Mouse (Mus musculus): ENCODE measurements around the gene Shd.
"Not testable (repeated sequence)": the region's sequence is repeated elsewhere in the genome, so short reads cannot be mapped to it uniquely, and the experiment has no call there.

The Shd gene

DNA sequence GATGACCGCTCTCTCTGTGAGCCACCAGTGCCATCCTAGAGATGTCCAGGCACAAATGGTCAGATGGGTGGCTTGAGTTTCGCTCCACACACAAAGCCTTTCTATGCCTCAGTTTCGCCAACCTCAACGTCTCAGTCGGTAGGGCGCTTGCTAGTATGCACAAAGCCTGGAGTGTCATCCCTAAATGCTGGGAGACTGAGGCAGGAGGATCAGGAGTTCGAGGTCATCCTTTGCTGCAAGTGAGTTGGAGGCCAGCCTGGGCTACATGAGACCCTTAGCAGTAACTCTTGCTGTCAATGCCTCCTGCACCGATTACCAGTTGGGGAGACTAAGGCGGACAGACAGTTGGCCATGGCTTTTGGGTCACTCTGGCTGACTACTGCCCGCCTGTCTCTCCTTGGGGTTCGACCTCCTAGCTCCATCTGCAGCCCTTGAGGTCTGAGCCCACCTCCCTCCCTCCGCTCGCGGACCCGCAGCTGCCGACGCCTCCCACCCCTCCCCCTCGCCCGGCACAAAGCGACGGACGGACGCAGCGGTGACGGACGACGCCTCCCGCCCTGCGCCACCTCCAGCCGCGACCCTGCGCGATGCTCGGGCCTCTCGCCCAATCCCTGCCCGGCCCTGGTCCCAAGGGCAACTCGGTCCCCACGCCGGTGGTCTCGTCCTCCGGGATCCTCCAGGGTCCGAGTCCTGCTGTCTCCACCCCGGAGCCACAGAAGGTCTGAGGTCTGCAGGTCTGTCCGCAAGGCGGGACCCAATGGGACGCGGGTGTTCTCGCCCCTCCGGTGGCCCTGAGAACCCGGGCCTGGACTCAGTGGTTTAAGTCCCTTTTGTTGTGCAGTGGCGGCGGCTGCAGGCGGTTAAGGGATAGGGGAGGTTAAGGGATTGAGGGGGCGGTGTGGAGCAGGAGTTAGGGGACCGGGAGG, at the start of gene Shd:
Gene Shd, plus strand, starts transcription at position 502 of the 926 bp plus-strand sequence.
- no peak for DNase-seq (ENCODE audit: low read depth)

- DNase-seq (ENCODE audit: low read depth) = no peak
Measured at GRCm38 (mm10) chr17:55931553-55932502, 38.4 kb upstream of the Shd start.

DNA sequence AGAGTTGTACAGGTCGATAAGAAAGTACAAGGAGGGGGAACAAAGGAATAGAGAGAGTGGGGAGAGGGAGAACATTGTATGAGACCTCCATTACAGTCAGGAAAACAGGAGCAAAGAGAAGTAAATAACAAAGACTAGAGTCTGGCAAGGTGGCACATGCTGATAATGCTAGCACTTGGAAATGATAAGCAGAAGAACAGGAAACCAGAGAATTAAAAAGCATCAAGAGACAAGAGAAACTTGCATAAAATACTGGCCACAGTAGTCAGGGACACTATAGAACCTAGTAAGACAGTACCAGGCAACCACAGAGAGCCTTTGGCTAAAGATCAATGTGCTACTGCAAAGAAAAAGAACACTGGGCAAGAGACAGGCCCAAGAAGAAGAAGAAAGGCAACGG, 37.6 kb upstream of the Shd start:
- peak; percentile 74 for DNase-seq (ENCODE audit: low read depth)

DNA sequence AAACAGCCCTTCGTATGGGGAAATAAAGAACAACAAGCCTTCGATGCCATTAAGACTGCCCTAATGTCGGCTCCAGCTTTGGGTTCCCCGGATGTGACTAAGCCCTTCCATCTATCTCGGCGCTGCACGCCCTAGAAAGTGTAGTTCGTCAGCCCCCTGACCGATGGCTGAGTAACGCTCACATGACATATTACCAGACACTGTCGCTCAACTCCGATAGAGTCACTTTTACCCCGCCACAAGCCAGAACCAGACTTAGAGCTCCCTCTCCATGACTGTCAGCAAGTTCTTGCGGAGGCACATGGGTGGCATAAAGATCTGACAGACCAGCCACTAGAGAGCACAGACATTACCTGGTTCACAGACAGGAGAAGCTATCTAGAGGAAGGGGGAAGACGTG, 37.1 kb upstream of the Shd start:
- no peak for DNase-seq (ENCODE audit: low read depth)

DNA sequence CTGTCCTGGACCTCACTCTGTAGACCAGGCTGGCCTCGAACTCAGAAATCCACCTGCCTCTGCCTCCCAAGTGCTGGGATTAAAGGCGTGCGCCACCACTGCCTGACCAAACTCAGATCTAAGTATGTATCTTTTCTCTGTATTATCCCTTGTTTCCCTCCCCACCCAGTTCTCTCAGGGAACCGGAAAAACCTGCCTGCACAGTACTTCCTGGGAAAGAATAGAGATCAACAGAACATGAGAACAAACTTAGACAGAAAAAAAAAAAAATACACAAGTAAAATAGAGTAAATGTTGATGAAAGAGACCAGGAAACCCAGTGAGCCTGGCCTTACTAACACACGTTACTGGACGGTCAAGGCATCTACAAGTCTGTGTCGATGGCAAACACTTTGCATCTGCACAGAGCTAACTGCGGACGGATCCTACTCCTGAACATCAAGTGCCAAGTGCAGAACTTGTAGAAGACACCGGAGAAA, 25.8 kb upstream of the Shd start:
- DNase-seq (ENCODE audit: low read depth) = not testable (repeated sequence)

DNA sequence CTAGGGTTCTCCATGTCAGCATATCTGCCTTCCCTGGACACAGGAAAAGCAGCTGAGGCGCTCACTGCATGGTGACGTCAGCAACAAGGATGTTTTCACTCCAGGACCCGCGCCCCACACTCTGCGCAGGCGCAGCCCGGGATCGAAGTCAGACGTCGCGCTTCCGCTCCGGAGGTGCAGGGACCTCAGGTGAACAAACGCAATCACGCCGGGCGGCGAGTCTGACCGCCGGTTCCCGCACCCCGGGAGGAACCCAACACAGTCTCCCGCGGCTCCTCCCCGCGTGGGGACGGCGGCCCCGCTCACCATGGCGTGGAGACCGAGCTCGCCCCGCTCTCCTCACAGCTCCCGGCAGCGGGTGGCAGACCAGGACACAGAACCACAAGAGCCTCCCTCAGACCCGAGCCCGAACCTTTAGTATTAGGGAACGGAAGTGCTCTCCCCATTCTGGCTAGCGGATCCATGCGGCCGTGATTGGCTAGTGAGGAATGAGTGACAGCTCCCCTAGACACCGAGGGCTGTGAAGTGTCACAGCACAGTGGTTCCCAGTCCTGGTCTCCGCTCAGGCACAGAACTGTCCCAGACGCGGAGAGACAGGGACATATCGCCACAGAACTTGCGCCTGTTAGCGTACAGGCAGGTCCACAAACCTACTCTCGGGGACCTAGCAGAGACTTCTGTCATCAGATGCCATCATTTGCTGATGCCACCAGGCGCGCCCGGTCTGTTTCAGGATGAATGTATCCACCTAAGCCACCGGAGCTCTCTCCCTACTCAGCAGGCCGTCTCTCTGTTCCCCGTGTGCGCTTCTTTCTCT, 25.2 kb upstream of the Shd start:
- DNase-seq (ENCODE audit: low read depth) = peak; percentile 65

GRCm38 (mm10) chr17:55945696-55946095, 24.6 kb upstream of the Shd start:
- DNase-seq (ENCODE audit: low read depth) = no peak

- no peak for DNase-seq (ENCODE audit: low read depth)
Measured at GRCm38 (mm10) chr17:55948647-55949046, 21.6 kb upstream of the Shd start.

GRCm38 (mm10) chr17:55949400-55949799, 20.9 kb upstream of the Shd start, which contains the start of gene Zfp119b:
TSS of gene Zfp119b (minus strand) at chr17:55949500.
- DNase-seq (ENCODE audit: low read depth) = no peak

GRCm38 (mm10) chr17:55950601-55951000, 19.7 kb upstream of the Shd start:
- no peak for DNase-seq (ENCODE audit: low read depth)

GRCm38 (mm10) chr17:55952041-55952440, 18.2 kb upstream of the Shd start:
- no peak for DNase-seq (ENCODE audit: low read depth)

- DNase-seq (ENCODE audit: low read depth) = no peak
Measured at GRCm38 (mm10) chr17:55952447-55953027, 17.7 kb upstream of the Shd start, which contains the start of gene Ebi3. TSS of gene Ebi3 (plus strand) at chr17:55952640.

DNA sequence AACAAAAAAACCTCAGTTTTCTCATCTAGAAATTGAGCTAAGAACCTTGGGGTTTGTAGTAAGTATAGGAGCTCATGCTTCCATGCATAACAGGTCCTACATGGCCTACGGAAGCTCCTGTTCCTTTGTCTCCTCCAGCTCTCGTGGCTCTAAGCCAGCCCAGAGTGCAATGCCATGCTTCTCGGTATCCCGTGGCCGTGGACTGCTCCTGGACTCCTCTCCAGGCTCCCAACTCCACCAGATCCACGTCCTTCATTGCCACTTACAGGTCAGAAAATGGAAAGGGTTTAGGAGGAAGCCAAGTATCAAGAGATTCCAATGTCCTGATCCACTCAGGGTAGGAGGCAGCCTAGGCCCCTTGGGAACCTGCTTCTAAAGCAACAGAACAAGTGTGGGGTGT, 16.5 kb upstream of the Shd start:
- no peak for DNase-seq (ENCODE audit: low read depth)

- DNase-seq (ENCODE audit: low read depth) = no peak
Measured at GRCm38 (mm10) chr17:55954229-55954628, 16.0 kb upstream of the Shd start.

DNA sequence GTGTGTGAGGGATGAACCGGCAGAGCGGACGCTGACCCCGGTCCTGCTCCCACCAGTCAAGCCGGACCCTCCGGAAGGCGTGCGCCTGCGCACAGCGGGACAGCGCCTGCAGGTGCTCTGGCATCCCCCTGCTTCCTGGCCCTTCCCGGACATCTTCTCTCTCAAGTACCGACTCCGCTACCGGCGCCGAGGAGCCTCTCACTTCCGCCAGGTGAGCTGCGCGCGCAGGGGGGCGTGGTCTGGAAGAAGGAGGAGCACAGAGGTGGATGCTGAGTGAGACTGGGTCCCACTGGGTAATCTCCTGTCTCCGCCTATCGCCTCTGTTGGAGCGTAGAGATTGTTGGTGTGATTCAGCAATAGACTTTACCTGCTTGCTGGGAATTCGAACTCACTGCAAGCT, 14.1 kb upstream of the Shd start:
- DNase-seq (ENCODE audit: low read depth) = peak; percentile 70

GRCm38 (mm10) chr17:55956591-55956990, 13.7 kb upstream of the Shd start:
- no peak for DNase-seq (ENCODE audit: low read depth)

GRCm38 (mm10) chr17:55957168-55957567, 13.1 kb upstream of the Shd start:
- DNase-seq (ENCODE audit: low read depth) = peak; percentile 64

DNA sequence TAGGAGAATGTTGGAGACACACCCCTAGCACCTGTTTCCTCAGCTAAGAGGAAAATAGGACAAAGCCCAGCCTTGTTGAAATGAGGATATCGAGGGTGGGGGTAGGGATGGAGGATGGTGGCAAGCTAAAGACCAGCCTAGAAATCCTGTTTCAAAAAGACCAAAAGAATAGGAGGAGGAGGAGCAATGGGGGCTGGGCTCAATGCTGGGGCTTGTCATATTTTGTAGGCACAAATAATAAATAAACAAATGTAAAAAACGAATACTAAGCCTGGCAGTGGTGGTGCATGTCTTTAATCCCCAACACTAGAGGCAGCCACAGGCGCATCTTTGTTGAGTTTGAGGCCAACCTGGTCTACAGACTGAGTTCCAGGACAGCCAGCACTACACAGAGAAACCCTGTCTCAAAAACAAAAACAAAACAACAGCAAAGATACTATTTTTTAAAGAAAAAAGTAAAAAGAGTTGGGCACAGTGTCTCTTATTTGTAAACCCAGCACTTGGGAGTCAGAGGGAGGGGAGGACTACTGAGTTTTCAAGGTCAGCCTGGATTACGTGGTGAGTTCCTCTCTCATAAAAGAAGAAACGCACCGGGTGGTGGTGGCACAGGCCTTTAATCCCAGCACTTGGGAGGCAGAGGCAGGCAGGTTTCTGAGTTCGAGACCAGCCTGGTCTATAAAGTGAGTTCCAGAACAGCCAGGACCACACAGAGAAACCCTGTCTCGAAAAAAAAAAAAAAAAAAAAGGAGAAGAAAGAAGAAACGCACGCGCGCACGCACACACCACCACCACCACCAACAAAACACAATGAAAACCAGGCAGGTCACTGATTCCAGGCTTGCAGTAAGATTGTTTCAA, 12.3 kb upstream of the Shd start:
- no peak for DNase-seq (ENCODE audit: low read depth)

DNA sequence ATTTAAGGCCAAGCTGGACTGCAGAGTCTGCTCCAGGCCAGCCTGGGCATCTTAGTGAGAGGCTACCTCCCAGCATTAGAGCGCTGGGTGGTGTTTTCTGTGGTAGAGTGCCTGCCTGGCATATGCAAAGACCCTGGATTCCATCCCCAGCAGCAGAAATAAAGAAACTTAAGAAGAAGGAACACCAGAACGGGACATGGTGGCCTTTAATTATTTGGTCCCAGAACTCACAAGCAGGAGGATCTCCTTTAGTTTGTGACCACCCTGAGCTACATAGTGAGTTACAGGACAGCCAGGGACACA, 11.7 kb upstream of the Shd start:
- DNase-seq (ENCODE audit: low read depth) = no peak

Data from c-Kit-positive CD71-positive TER-119-negative erythroid progenitor cells, embryonic 14.5 days (primary cell).